Mouse (Mus musculus) myocyte (in vitro differentiated cells): ENCODE measurements around the gene Zfp575.

ENCODE experiments used
- CEBPB ChIP-seq: IDR thresholded peaks from 2 replicates; pipeline ENCODE4 v1.6.1; 2011; ENCODE audit warnings: mild to moderate bottlenecking, moderate library complexity; ENCODE audit not compliant: poor library complexity, insufficient read depth, severe bottlenecking
- MAX ChIP-seq: IDR thresholded peaks from one replicate; pipeline ENCODE4 v1.6.1; 2011; ENCODE audit warnings: low read depth, mild to moderate bottlenecking, control low read depth
- MYOD1 ChIP-seq, 3 experiments: IDR thresholded peaks; one replicate each; pipeline ENCODE4 v1.6.1; 2011; ENCODE audit warnings: control low read depth in 2 of 3, low read depth in 2 of 3, mild to moderate bottlenecking in 2 of 3, moderate library complexity in 1 of 3; ENCODE audit not compliant: insufficient read length in 2 of 3, control insufficient read depth in 1 of 3
- MYOG ChIP-seq, 3 experiments: IDR thresholded peaks; one replicate each; pipeline ENCODE4 v1.6.1; 2011; ENCODE audit warnings: control low read depth in 2 of 3, low read depth in 2 of 3, mild to moderate bottlenecking in 2 of 3; ENCODE audit not compliant: insufficient read length in 2 of 3, control insufficient read depth in 1 of 3, insufficient read depth in 1 of 3
- POLR2A ChIP-seq: IDR thresholded peaks from one replicate; pipeline ENCODE4 v1.6.1; 2011; ENCODE audit warnings: low read depth, mild to moderate bottlenecking, control low read depth, moderate library complexity; ENCODE audit not compliant: insufficient read length
- TCF12 ChIP-seq: IDR thresholded peaks from one replicate; pipeline ENCODE4 v1.6.1; 2011; ENCODE audit warnings: mild to moderate bottlenecking, control low read depth; ENCODE audit not compliant: poor library complexity, insufficient read depth, severe bottlenecking
- USF1 ChIP-seq: IDR thresholded peaks from one replicate; pipeline ENCODE4 v1.6.1; 2011; ENCODE audit warnings: low read depth, mild to moderate bottlenecking, control low read depth, moderate library complexity

DNA sequence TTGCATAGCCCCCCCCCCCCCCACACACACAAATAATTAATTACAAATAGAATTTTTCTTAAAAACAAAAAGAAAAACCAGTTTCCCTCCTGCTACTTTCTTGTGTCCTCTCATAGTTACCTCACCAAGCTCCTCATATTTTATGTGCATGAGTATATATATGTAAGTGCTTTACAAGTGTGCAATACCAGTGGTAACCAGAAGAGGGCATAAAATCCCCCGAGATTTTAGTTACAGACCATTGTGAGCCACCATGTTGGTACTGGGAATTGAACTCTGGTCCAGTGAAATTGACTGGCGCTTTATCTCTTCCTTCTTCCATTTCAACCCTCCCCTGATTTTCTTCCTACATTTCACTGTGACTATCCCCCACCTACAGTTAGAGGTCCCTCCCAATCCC is 42.9 kb downstream of the Zfp575 start:
- TF ChIP-seq TCF12 = no peak
- no peak for TF ChIP-seq MAX
- no peak for TF ChIP-seq POLR2A
- no peak for TF ChIP-seq MYOD1 (IDR thresholded peaks at IDR 0.05; ENCODE audit: control insufficient read depth in 1 of 3, insufficient read length in 2 of 3, low read depth in 2 of 3)
- no peak for TF ChIP-seq USF1
- no peak for TF ChIP-seq CEBPB
- no peak for TF ChIP-seq MYOG (IDR thresholded peaks at IDR 0.05; ENCODE audit: control insufficient read depth in 1 of 3, insufficient read depth in 1 of 3, insufficient read length in 2 of 3, low read depth in 2 of 3)
